Mouse (Mus musculus): ENCODE measurements around the gene Nxph1.

Nxph1 gene

DNA sequence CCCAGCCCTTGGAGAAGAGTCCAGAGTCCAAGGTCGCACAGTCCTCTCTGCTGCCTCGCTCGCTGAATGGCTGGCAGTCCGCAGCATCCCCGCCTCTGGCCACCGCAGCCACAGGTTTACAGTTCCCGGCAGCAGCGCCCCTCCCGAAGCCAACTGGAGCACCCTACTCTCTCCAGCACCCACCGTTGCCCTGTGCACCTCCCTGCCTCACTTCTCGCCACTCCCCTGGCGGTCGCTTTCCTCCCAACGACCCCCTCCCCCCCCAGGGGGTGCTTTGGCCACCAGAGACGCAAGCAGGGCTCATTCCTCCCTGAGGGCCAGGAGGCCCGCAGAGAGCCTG is at the start of gene Nxph1:
Nxph1 (plus strand) TSS at position 301 of the 340 bp plus-strand sequence.
- DNase-seq (ENCODE audit: low spot score): no peak

DNA sequence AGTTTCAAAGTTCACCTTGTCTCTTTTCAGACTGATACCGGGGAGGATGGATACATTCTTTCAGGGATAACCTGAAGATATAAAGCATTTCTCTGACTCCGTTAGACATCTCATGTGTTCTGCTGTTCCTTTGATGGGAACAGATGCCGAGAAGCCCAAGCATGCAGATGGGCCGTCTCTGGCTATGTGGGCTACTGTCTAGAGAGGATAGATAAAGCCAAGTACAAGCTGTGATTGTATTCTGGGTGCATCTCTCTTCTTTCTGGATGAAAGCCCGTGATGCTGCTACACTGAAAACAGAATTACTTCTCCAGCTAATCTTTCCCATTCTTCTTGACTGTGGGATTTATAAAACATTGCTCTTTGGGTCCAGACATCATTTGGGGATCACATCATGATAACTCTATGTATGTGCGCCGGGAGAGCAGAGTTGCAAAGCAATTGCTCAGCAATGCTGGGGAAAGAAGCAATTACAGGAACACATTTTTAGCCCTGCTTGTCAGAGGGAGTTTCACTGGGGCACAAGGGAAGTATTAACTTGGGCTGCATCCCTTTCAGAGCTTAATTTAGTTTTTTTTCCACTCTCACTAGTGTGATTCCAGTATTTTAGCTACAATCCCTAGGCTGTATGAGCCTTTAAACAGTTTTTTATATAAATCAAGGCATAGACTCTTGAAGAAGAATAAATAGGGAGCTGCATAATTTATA is 48.1 kb upstream of the Nxph1 start:
- DNase-seq (ENCODE audit: low spot score): no peak

- DNase-seq (ENCODE audit: low spot score): no peak
Observed at GRCm38 (mm10) chr6:8900729-8901122, 47.5 kb upstream of the Nxph1 start.

DNA sequence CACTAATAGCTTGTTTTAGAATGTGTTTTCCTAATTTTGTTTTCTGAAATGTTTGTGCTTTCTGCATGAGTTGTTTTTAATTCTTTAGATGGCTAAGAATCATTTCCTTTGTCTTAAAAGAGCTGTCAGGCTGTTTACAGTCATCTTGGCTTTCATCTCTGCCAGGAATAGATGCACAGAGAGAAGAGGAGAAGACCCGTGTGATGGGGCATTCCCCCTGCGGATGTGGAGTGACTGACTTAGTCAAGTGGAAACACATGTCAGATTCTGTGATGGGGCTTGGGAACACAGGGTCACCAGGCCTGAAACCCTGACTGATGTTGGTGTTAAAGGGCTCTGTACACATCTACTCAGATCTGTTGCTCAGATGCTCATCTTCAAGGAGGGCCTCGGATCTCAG is 40.3 kb upstream of the Nxph1 start:
- DNase-seq (ENCODE audit: low spot score): no peak

GRCm38 (mm10) chr6:8913404-8913803 is 34.8 kb upstream of the Nxph1 start:
- DNase-seq (ENCODE audit: low spot score): no peak

DNA sequence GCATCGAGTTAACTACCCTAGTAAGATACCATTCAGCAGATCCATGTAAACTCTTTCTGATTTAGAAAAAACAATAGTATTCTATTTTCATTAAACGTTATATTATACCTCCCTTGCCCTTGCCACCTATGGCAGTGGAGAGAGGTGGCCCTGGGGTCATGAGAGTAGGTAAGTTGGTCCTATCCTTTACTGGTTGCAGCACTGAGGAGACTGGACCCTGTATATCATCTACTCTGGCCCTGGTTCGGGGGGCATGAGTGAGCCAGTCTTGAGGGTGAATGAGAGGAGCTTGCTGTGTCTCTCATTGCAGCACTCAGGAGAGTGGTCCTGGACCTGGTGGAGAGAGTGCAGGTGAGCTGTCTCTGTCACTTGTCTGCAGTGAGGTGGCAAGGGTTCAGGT is 33.5 kb upstream of the Nxph1 start:
- no peak for DNase-seq (ENCODE audit: low spot score)

GRCm38 (mm10) chr6:8924481-8924880 is 23.8 kb upstream of the Nxph1 start:
- DNase-seq (ENCODE audit: low spot score): no peak

DNA sequence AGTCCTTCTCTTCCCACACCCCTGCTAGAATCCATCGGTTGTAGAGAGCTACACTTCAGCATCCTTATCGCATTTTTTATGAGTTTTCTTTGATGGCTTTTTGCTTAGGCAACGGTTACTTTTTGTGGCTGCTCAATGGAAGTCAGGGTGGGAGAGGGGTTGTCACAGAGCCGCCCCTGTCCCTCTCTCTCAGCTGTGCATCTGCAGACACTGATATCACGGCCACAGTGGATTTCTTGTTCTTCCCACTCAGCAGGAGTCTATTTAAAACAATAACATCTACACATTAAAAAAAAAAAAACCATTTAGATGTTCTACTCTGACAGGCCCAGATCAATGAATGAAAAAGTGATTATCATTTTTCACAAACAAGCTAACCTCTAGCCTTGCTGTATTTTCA is 13.0 kb upstream of the Nxph1 start:
- DNase-seq (ENCODE audit: low spot score): no peak

DNA sequence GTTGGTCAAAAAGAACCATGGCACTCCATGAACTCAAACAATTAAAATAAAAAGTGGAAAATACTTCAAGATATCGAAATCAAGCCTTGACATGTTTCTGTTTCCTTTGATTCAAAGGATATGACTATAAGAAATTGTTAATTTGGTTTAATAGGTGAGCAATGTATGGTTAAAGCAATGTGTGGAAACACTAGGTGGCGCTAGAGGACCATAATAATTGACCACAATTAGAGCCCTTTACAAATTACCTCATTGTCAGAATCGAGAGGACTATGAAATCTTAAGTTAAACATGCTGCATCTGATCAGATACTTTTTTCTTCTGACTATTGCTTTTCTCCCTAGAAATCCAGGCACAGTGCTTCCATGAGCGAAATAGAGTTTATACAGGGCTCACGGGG is 12.5 kb upstream of the Nxph1 start:
- DNase-seq (ENCODE audit: low spot score): peak; percentile 37

DNA sequence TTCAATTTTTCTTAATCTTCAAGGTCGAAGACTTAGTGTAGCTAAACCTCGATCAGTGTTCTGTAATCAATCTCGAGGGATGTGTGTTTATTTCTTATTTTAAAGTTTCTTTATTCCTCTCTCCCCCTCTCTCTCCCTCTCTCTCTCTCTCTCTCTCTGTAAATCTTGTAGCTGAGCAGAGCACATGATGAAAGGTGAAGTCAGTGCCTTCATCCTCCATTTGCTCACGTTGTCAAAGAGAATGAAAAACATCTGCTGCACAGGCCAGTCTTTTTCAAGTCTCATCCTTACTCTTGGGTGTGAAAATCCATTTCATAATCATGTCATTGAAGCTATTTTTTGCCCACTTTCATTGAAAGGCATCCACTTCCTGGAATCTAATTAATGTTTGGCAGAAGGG is 12.1 kb upstream of the Nxph1 start:
- no peak for DNase-seq (ENCODE audit: low spot score)

DNA sequence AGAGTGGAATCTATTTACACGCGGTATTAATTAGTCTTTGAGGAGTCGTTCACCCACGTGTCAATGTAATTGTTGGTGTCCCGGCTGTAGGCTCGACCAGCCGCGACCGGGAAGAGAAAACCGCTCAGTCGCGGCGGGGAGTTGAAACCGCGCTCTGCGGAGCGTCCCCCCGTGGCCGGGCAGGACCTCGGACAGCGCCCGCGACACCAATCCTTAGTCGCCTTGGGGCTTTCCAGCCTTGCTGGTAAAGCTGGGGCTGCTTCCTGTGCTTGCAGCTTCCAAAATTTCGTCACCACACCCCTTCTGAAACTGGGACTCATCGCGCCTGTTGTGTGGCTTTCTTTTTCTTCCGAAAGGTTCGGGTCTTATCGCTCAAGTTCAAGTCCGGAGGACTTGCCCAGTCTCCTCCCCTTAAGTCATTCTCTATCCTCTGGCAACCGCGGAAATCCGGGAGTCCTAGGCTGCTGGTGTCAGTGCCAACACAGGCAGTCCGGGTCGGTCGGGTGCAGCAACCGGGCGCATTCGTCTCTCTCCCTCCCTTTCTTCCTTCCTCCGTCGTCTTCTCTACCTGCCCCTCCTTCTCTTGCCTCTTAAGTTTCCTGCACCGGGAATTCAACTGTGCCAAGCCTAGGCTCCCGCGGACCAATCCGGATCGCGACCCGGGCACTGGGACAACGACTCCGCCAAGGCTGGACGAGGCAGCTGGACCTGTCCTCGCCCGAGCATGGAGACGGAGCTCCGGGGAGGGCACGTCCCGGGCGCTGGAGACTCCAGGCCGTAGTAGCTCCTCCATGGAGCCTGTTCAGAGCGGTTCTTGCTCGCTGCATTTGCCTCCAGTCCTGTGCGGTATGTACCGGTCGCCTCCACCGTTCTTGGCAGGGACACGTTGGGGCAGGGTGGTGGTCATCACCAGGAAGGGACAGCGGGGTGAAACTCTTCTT is 510 bp downstream of the Nxph1 start:
- DNase-seq (ENCODE audit: low spot score): peak; percentile 60

- no peak for DNase-seq (ENCODE audit: low spot score)
Observed at GRCm38 (mm10) chr6:8949665-8950201, 1.5 kb downstream of the Nxph1 start.

DNA sequence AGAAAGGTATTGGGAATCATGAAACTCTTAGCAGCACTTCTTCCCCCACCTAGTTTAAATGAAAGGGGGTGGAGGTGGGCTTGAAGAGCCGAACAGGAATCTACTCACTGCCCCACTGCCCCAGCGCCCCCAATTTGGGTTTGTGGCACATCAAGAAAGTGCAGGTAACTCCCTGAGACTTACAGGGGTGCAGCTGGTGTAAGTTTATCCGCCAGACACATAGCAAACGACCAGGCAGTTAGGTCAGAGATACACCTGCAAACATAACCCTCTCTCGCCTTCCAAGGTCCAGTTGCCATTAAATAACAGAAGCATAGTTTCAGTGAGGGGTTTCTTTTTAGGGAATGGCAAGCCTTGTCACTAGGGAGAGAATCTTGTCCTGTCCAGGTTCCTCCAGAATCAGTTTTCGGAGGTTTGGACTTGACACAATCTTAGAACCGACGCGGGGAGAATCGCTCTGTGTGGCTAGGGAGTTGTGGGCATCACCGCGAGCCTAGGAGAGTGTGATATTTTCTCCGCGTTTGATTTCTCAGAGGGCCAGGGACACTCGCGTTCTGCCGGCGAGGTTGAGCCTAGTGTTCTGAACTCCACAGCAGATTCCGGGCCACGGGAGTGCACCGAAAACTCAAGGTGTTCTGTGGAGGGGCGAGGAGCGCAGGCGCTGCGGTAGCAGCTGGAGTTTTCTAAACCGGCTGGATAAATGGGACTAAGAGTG is 2.5 kb downstream of the Nxph1 start:
- DNase-seq (ENCODE audit: low spot score): no peak

DNA sequence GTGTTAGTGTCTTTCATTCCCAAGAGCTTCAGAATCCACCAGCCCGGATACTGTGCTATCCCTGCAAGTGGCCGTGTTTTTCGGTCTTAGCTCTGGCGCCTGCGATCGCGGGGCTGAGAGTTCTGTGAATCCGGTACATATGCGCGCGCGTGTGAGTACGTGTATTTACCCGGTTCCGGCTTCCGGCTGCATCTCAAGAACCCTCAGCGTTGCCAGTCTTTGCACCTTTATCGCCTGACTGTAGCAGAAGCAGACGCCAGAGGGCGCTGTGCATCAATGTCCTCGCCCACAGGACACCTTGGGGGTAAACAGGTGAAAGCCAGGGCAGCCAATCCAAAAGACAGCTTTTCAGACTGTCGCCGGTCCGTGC is 3.1 kb downstream of the Nxph1 start:
- peak; percentile 34 for DNase-seq (ENCODE audit: low spot score)

- DNase-seq (ENCODE audit: low spot score): no peak
Observed at GRCm38 (mm10) chr6:8951884-8952590, 3.8 kb downstream of the Nxph1 start.

DNA sequence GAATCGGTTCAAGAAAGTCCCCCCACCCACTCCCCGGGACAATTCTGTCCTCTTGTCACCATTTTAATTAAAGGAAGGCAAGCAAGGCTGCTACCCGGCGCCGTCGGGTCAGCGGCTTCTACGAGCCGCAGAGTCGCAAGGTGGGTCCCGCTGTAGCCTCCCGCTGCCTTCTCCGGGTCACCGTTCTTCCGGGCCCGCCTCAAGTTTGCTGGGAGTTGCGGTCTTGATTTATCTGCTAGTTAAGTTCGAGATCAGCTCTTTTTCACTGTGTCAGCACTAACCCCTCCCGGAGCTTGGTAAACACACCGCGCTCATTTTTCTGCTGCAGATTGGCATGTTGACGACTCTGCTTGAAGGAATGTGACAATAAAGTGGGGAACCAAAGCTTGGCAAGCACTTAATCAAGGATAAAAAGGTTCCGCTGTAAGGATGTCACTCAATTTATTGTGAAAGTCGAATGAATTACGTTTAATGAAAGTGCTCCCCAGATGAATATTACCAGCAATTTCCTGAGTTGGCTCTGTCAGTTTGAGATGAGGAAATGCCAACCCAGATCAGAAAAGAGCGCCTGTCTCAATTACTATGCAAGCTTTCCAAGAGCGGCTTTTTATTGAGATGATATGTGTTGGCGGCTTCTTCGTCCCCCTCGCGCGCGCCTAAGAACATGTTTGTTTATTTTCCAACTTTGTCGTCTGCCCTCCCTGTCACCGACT is 7.7 kb downstream of the Nxph1 start:
- no peak for DNase-seq (ENCODE audit: low spot score)

DNA sequence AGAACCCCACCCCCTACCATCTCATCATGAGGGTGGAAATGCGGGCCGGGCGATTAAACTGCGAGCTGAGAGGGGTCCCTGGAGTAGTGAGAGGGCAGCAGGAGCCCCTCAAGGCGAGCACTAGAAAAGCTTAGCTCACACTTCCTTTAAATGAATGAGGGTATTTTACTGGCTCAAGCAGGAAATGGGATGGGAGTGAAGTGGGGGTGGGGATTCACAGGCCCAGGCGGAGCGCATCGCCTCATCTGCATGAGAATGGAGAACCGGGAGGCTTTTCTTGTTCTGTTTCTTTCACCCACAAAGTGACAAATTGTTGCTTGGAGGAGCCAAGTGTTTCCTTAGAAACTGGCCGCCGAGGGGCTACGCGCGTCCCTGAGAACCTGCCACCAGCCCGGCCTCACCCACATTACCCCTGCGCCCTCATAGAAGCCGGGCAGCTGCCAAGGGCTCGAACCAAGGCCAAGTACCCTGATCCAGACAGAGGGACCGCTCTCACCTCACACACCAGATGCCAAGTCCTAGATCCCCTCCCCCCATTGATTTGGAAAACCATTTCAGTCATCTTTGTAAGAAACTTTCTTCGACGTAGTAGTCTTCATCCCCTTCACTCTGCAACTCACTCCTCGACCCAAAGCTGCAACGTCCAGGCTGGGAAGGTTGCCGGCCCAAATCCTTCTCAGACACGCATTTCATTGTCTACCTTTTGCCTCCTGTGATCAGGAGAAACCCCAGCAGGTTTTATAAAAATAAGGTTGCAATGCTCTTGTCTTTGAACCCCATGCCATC is 8.7 kb downstream of the Nxph1 start:
- no peak for DNase-seq (ENCODE audit: low spot score)

DNA sequence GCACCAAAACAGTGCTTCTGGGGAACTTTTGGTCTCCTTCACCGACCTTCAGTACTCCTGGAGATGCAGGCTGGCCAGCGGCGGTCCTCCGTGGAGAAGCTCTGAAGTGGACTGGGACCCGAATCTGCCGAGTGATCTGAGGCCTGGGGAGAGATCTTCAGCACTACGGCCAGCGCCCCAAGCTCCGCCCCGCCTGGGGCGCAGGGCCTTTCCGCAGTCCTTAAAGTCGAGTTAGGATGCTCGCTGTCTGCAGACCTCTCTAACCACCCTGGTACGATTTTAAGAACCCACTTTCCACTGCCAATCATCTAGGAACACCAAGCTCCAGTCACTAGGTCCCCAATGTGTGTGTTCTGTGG is 9.3 kb downstream of the Nxph1 start:
- peak; percentile 33 for DNase-seq (ENCODE audit: low spot score)

GRCm38 (mm10) chr6:8958081-8958919 is 10.1 kb downstream of the Nxph1 start:
- no peak for DNase-seq (ENCODE audit: low spot score)

GRCm38 (mm10) chr6:8959810-8960209 is 11.6 kb downstream of the Nxph1 start:
- no peak for DNase-seq (ENCODE audit: low spot score)

All from ovary, postnatal 14 days (tissue).